ENCODE assay signal across 7 mouse cellular contexts in genomic region chr5:115559237-115560101, GRCm38 (mm10). TPM values are rescaled to one million over a fixed set of nuclear protein-coding genes. Genes with fewer than 3 reads are reported as not detected.
DNase-seq lines count a peak whose midpoint lies in the region; ATAC-seq lines count a peak whose summit lies in the region.

Gene Rplp0, plus strand, starts transcription at chr5:115559467.

- peak within 1 kb of the TSS; percentile 90 for H3K4me3 ChIP-seq in embryonic facial prominence, embryonic 11.5 days (ENCODE audit: low read depth, low read length)
- peak within 1 kb of the TSS; percentile 89 for H3K4me3 ChIP-seq in limb, embryonic 10.5 days
- H3K4me3 ChIP-seq in midbrain, embryonic 13.5 days (replicated peaks): peak within 1 kb of the TSS; percentile 88

- no peaks in the 10 kb centered on the region for H3K9me3 ChIP-seq in embryonic facial prominence, embryonic 11.5 days (replicated peaks; ENCODE audit: control insufficient read depth, low read length)
- H3K9me3 ChIP-seq in limb, embryonic 10.5 days (replicated peaks): no peaks in the 10 kb centered on the region
- H3K9me3 ChIP-seq in midbrain, embryonic 13.5 days: no peaks in the 10 kb centered on the region

- no peaks in the 10 kb centered on the region; the same call in 1 of the 2 replicates for H3K4me1 ChIP-seq in embryonic facial prominence, embryonic 11.5 days (ENCODE audit: control insufficient read depth, insufficient read depth, low read length)
- peaks cover 30% of the 10 kb centered on the region for H3K4me1 ChIP-seq in limb, embryonic 10.5 days
- H3K4me1 ChIP-seq in midbrain, embryonic 13.5 days (replicated peaks): peaks cover 33% of the 10 kb centered on the region

- peak within 1 kb of the TSS; percentile 69 for H3K4me2 ChIP-seq in embryonic facial prominence, embryonic 11.5 days (ENCODE audit: low read depth, low read length)
- H3K4me2 ChIP-seq in midbrain, embryonic 13.5 days (replicated peaks): peak within 1 kb of the TSS; percentile 75

- peak within 1 kb of the TSS; percentile 78; the same call in 1 of the 2 replicates for H3K27ac ChIP-seq in embryonic facial prominence, embryonic 11.5 days (replicated peaks; ENCODE audit: low read depth, low read length)
- H3K27ac ChIP-seq in limb, embryonic 10.5 days: peak within 1 kb of the TSS; percentile 97
- peak within 1 kb of the TSS; percentile 84 for H3K27ac ChIP-seq in midbrain, embryonic 13.5 days

- H3K9ac ChIP-seq in embryonic facial prominence, embryonic 11.5 days (replicated peaks; ENCODE audit: low read length): peak within 1 kb of the TSS; percentile 98
- H3K9ac ChIP-seq in midbrain, embryonic 13.5 days (replicated peaks): peak within 1 kb of the TSS; percentile 98

- peak; percentile 100 for DNase-seq in adrenal gland, postnatal 14 days
- peak; percentile 99 for DNase-seq in embryonic facial prominence, embryonic 11.5 days (ENCODE audit: low spot score)
- DNase-seq in kidney, adult 11 months: peak; percentile 99
- peak; percentile 99 for DNase-seq in limb, embryonic 10.5 days (ENCODE audit: low spot score)
- peak; percentile 100 for DNase-seq in spleen, adult 12 weeks (ENCODE audit: low spot score)

- peaks cover 10% of the 10 kb centered on the region for H3K36me3 ChIP-seq in embryonic facial prominence, embryonic 11.5 days (replicated peaks; ENCODE audit: control insufficient read depth, insufficient read depth, low read depth, low read length)
- peaks cover 47% of the 10 kb centered on the region for H3K36me3 ChIP-seq in limb, embryonic 10.5 days
- peaks cover 39% of the 10 kb centered on the region for H3K36me3 ChIP-seq in midbrain, embryonic 13.5 days

- WGBS in embryonic facial prominence, embryonic 11.5 days: under 1% methylated on average over 71 of the region's 78 CpGs
- under 1% methylated on average over 78 of the region's 78 CpGs for WGBS in limb, embryonic 10.5 days
- under 1% methylated on average over 77 of the region's 78 CpGs for WGBS in midbrain, embryonic 13.5 days

- ATAC-seq in embryonic facial prominence, embryonic 11.5 days (replicated peaks; ENCODE audit: insufficient number of reproducible peaks, low FRiP score, low TSS enrichment, low read depth): peak; percentile 98
- ATAC-seq in granulocyte monocyte progenitor cell, adult 5-6 weeks (replicated peaks; ENCODE audit: poor library complexity, severe bottlenecking): peak; percentile 95
- ATAC-seq in midbrain, embryonic 13.5 days: peak; percentile 99

- H3K27me3 ChIP-seq in embryonic facial prominence, embryonic 11.5 days (ENCODE audit: control insufficient read depth, insufficient read depth, low read length): no peaks in the 10 kb centered on the region
- no peaks in the 10 kb centered on the region for H3K27me3 ChIP-seq in limb, embryonic 10.5 days (ENCODE audit: low read depth, poor library complexity, severe bottlenecking)
- H3K27me3 ChIP-seq in midbrain, embryonic 13.5 days: no peaks in the 10 kb centered on the region

RNA-seq across cellular contexts. Expression of gene Rplp0, which starts in this region (rescaled TPM):
- total RNA-seq in adrenal gland, postnatal 14 days (2021): 786 and 963 TPM in 2 replicates
- polyA plus RNA-seq in embryonic facial prominence, embryonic 11.5 days (2014; fragmentation: Nextera tagmentation; extraction: Ambion mirVana): 1,437 and 1,529 TPM in 2 replicates
- 2,324 and 2,796 TPM in 2 replicates for total RNA-seq in granulocyte monocyte progenitor cell, adult 5-6 weeks (2014; fragmentation: Nextera tagmentation)
- 1,887 and 2,078 TPM in 2 replicates for total RNA-seq in granulocyte monocyte progenitor cell, adult 5-6 weeks (2017)
- 1,442 and 1,757 TPM in 2 replicates for polyA plus RNA-seq in limb, embryonic 10.5 days (2016; fragmentation: Nextera tagmentation; extraction: Ambion mirVana)
- 905 and 914 TPM in 2 replicates for polyA plus RNA-seq in midbrain, embryonic 13.5 days (2015; fragmentation: Nextera tagmentation; extraction: Ambion mirVana)

Comparison
In these comparisons a context has a peak if more than half of its experiments do, and no peak if none do; other contexts are left out.
1. Peak in every context shown above with its lines: DNase-seq, ATAC-seq, H3K4me3 ChIP-seq and H3K27ac ChIP-seq.